Mouse (Mus musculus): Measurements from ENCODE around the gene Cntn4. TPM values are rescaled to one million over a fixed set of nuclear protein-coding genes. Genes with fewer than 3 reads are reported as not detected.

The Cntn4 gene
- 35.2 TPM for polyA plus RNA-seq (2014; fragmentation: Illumina TruSeq; extraction: RNeasy Lipid Tissue Mini Kit (QIAGEN cat#74804))

GRCm38 (mm10) chr6:105677149-105678031 is at the start of gene Cntn4:
TSS of gene Cntn4 (plus strand) at chr6:105677660.

Data from ovary, adult 10 weeks (tissue).